Mouse (Mus musculus) megakaryocyte, embryonic 14.5 days (primary cell): Measurements from ENCODE around the gene Tox4.

Source experiments
- FLI1 ChIP-seq: IDR thresholded peaks from 2 replicates; pipeline ENCODE4 v1.6.1; 2012; ENCODE audit warnings: low read length, inconsistent platforms, mixed read lengths
- GATA1 ChIP-seq: IDR thresholded peaks from 3 replicates; pipeline ENCODE4 v1.6.1; 2012; ENCODE audit warnings: mixed read lengths, low read length, inconsistent platforms, borderline replicate concordance

GRCm38 (mm10) chr14:52332171-52332570, 53.2 kb downstream of the Tox4 start:
- TF ChIP-seq GATA1, result no peak
- no peak for TF ChIP-seq FLI1
